9 mouse cellular contexts compared by ENCODE assay signal in the genomic region with DNA sequence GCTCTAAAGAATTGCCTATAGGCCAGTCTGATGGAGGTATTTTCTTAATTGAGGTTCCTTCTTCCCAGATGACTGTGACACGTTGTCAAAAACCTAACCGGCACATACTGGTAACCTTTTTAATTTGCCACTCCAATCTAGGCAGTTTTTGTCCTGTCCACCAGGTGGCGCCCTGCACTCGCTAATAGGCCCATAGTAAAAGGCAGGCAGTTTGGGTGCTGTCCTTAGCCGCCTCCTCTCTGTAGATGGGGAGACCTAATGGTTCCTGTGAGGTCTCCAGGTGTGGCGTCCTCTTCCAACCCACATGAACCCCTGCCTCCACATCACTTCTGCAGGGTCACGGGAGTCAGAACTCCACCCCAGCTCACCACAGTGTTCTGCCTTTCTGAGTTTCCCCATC. TPM values are rescaled to one million over a fixed set of nuclear protein-coding genes. Genes with fewer than 3 reads are reported as not detected.
DNase-seq lines count a peak whose midpoint lies in the region; ATAC-seq and TF ChIP-seq lines count a peak whose summit lies in the region.
"Had no signal": no experiment of that assay in that cellular context is flagged by ENCODE, and none has a peak within 500 bp of the region (broad histone marks: within the 10 kb centered on the region; RNA-seq: fewer than 3 reads in every experiment).

No protein-coding gene starts in this region.

- peak; percentile 84 for DNase-seq in MEL (ENCODE audit: low read depth, low spot score)
- peak; percentile 88 for DNase-seq in brain, adult 2 months (ENCODE audit: low read depth, low spot score)
- peak; percentile 81 for DNase-seq in embryonic facial prominence, embryonic 14.5 days (ENCODE audit: low spot score)
- peak; percentile 85 to 90 for DNase-seq in heart, postnatal 36 days
- DNase-seq in layer of hippocampus, postnatal 10 days (ENCODE audit: low spot score in 2 of 2): peak; percentile 91 to 92
- peak; percentile 69 to 86 for DNase-seq in lung, postnatal 4 days
- DNase-seq in right cerebral cortex, postnatal 14 days: peak; percentile 83
- peak; percentile 80 to 86 for DNase-seq in urinary bladder, postnatal 36 days (ENCODE audit: low spot score in 2 of 2)

- H3K79me2 ChIP-seq in MEL (ENCODE audit: control insufficient read depth, insufficient read depth, low read length, poor library complexity): no peaks in the 10 kb centered on the region

- 9% methylated on average over 7 of the region's 7 CpGs for WGBS in embryonic facial prominence, embryonic 14.5 days

- TF ChIP-seq EP300 in MEL (IDR thresholded peaks at IDR 0.05; ENCODE audit: low read depth in 1 of 2, low read length in 2 of 2): no peak

- TF ChIP-seq CTCF in MEL (IDR thresholded peaks at IDR 0.05 in 2 of 3, conservative IDR thresholded peaks at IDR 0.05 in 1 of 3; ENCODE audit: control insufficient read depth in 1 of 3, insufficient read depth in 1 of 3, low read depth in 2 of 3, low read length in 3 of 3, poor library complexity in 1 of 3, severe bottlenecking in 1 of 3): peak; percentile 79 to 99 (median 97)

- peaks cover 3 to 13% of the 10 kb centered on the region in 2 experiments; a peak in 3 of 4 replicates for H3K4me1 ChIP-seq in MEL (ENCODE audit: control insufficient read depth in 1 of 2, insufficient read depth in 2 of 2, low read length in 2 of 2)
- H3K4me1 ChIP-seq in embryonic facial prominence, embryonic 14.5 days (ENCODE audit: control insufficient read depth, insufficient read depth, low read length): no peaks in the 10 kb centered on the region

- H3K27ac ChIP-seq in MEL (ENCODE audit: control insufficient read depth, low read depth, low read length): no peak overlapping the region
- no peak overlapping the region for H3K27ac ChIP-seq in embryonic facial prominence, embryonic 14.5 days (replicated peaks; ENCODE audit: low read depth, low read length)
- H3K27ac ChIP-seq: liver, embryonic 15.5 days had no signal

- peak; percentile 99 for TF ChIP-seq RAD21 in MEL (IDR thresholded peaks at IDR 0.05; ENCODE audit: low read depth, low read length)

- no peaks in the 10 kb centered on the region for H3K9me3 ChIP-seq in MEL (replicated peaks; ENCODE audit: insufficient read depth, low read length)
- no peaks in the 10 kb centered on the region for H3K9me3 ChIP-seq in embryonic facial prominence, embryonic 14.5 days (ENCODE audit: control insufficient read depth, low read length)
- H3K9me3 ChIP-seq: liver, embryonic 15.5 days had no signal

- H3K36me3 ChIP-seq in MEL (ENCODE audit: control insufficient read depth in 1 of 2, insufficient read depth in 2 of 2, low read length in 2 of 2): peaks cover 0 to 6% of the 10 kb centered on the region in 2 experiments; a peak in 2 of 4 replicates
- no peaks in the 10 kb centered on the region for H3K36me3 ChIP-seq in embryonic facial prominence, embryonic 14.5 days (ENCODE audit: control insufficient read depth, insufficient read depth, low read length)
- H3K36me3 ChIP-seq: liver, embryonic 15.5 days had no signal

- ATAC-seq in embryonic facial prominence, embryonic 14.5 days (ENCODE audit: low read depth): no peak

- H3K27me3 ChIP-seq in MEL (ENCODE audit: control insufficient read depth in 1 of 2, insufficient read depth in 2 of 2, low read length in 2 of 2): no peaks in the 10 kb centered on the region
- H3K27me3 ChIP-seq in embryonic facial prominence, embryonic 14.5 days (replicated peaks; ENCODE audit: control insufficient read depth, insufficient read depth, low read length): no peaks in the 10 kb centered on the region
- H3K27me3 ChIP-seq: liver, embryonic 15.5 days had no signal

- H3K4me3 ChIP-seq in MEL (ENCODE audit: control insufficient read depth in 1 of 2, insufficient read depth in 1 of 2, low read depth in 2 of 2, low read length in 2 of 2): no peak overlapping the region
- H3K4me3 ChIP-seq in embryonic facial prominence, embryonic 14.5 days (ENCODE audit: low read depth, low read length): no peak overlapping the region
- H3K4me3 ChIP-seq: liver, embryonic 15.5 days had no signal

- H3K4me2 ChIP-seq in embryonic facial prominence, embryonic 14.5 days (ENCODE audit: low read depth, low read length): no peak overlapping the region
- H3K4me2 ChIP-seq: liver, embryonic 15.5 days had no signal

- H3K9ac ChIP-seq in MEL (ENCODE audit: control insufficient read depth, low read depth, low read length, poor library complexity, severe bottlenecking): no peak overlapping the region
- H3K9ac ChIP-seq in embryonic facial prominence, embryonic 14.5 days (ENCODE audit: low read depth, low read length): no peak overlapping the region
- H3K9ac ChIP-seq: liver, embryonic 15.5 days had no signal

- intact Hi-C loops in heart, postnatal 36 days (cut with DNase I): loop anchor here (1.0 to 10.0 kb wide), 5 partner anchors 125 to 409 kb away; partner anchors contain the start of gene Atxn10

- no peak for TF ChIP-seq POLR2A in MEL (IDR thresholded peaks at IDR 0.05; ENCODE audit: control insufficient read depth in 1 of 2, insufficient read depth in 1 of 2, low read depth in 1 of 2, low read length in 2 of 2, poor library complexity in 1 of 2)

TF ChIP-seq in MEL, 35 proteins besides CTCF, POLR2A, EP300 and RAD21:
- TF ChIP-seq ZNF384 (IDR thresholded peaks at IDR 0.05; ENCODE audit: low read depth, low read length) (no peak), TCF12 (IDR thresholded peaks at IDR 0.05; ENCODE audit: low read depth, low read length) (no peak), MAX (IDR thresholded peaks at IDR 0.05; ENCODE audit: low read length) (no peak), SMC3 (IDR thresholded peaks at IDR 0.05; ENCODE audit: low read depth, low read length) (peak; percentile 95), ZC3H11A (IDR thresholded peaks at IDR 0.05; ENCODE audit: low read depth, low read length) (peak; percentile 92), SIN3A (IDR thresholded peaks at IDR 0.05; ENCODE audit: low read length) (peak; percentile 59; the same call in 1 of the 2 replicates), GABPA (IDR thresholded peaks at IDR 0.05; ENCODE audit: low read depth, low read length) (no peak), CHD2 (IDR thresholded peaks at IDR 0.05; ENCODE audit: low read length) (no peak), RCOR1 (IDR thresholded peaks at IDR 0.05; ENCODE audit: low read depth, low read length) (no peak), ZMIZ1 (IDR thresholded peaks at IDR 0.05; ENCODE audit: low read depth, low read length) (no peak), MAFK (IDR thresholded peaks at IDR 0.05; ENCODE audit: borderline replicate concordance, low read depth, low read length) (no peak), MAZ (IDR thresholded peaks at IDR 0.05; ENCODE audit: low read depth, low read length) (no peak), USF2 (IDR thresholded peaks at IDR 0.05; ENCODE audit: borderline replicate concordance in 1 of 2, insufficient read depth in 1 of 2, low read depth in 1 of 2, low read length in 2 of 2) (no peak), MXI1 (IDR thresholded peaks at IDR 0.05; ENCODE audit: low read depth, low read length) (no peak)

RNA-seq across cellular contexts. Expression of gene Ppara, which starts 18.7 kb away (rescaled TPM):
- total RNA-seq in MEL (2012; rRNA removed): 0.27 and 0.29 TPM in 2 replicates
- polyA plus RNA-seq in MEL (2012; ENCODE audit: insufficient read depth in 1 of 2, insufficient read length in 2 of 2, low read depth in 1 of 2, low replicate concordance in 2 of 2, missing spikeins in 1 of 2): under 1 TPM in 1 of 2 experiments, not detected in 1; 0.78 TPM
- polyA plus RNA-seq in embryonic facial prominence, embryonic 14.5 days (2014; fragmentation: Nextera tagmentation; extraction: Ambion mirVana): 3.5 and 6.0 TPM in 2 replicates
- 10 to 100 TPM; 39.3 to 53.4 TPM for total RNA-seq in heart, postnatal 36 days (2021)
- total RNA-seq in layer of hippocampus, postnatal 10 days (2021): 1 to 10 TPM; 2.3 to 2.9 TPM

Comparison
In these comparisons a context has a peak if more than half of its experiments do, and no peak if none do; other contexts are left out.
1. RNA of gene Ppara, which starts 18.7 kb away (total RNA-seq): 39.3 to 53.4 TPM in heart, postnatal 36 days; 2.3 to 2.9 TPM in layer of hippocampus, postnatal 10 days and 0.27 to 0.29 TPM in MEL; every median in the first group is over 10 times any median in the second.
2. Peak in every context shown above with its lines, with median percentiles within 50 percentile points of each other: DNase-seq.